Mouse (Mus musculus) forebrain, embryonic 16.5 days (tissue): ENCODE data around the gene Dtx4. TPM values are rescaled to one million over a fixed set of nuclear protein-coding genes. Genes with fewer than 3 reads are reported as not detected.
A peak's percentile ranks its signal among the peaks of the same experiment; 100 is the strongest.

Experiments
- ATAC-seq: fragments of 200-750 bp; cut with Nextera tagmentation; 2 replicates; pipeline ENCODE4 v1.8.0; 2017; ENCODE audit warnings: mild to moderate bottlenecking, moderate library complexity
- H3K27ac ChIP-seq: fragments of 300-500 bp; sonication (generic); 2 replicates; pipeline ENCODE4 v1.5.1; 2014; ENCODE audit warnings: low read length, control low read depth
- H3K27me3 ChIP-seq: fragments of 300-500 bp; sonication (generic); replicated peaks from 2 replicates; pipeline ENCODE4 v1.6.1; 2014; ENCODE audit warnings: low read length; ENCODE audit not compliant: control insufficient read depth, insufficient read depth
- H3K36me3 ChIP-seq: fragments of 300-500 bp; sonication (generic); 2 replicates; pipeline ENCODE4 v1.6.1; 2014; ENCODE audit not compliant: control insufficient read depth, insufficient read depth
- H3K4me1 ChIP-seq: fragments of 300-500 bp; sonication (generic); replicated peaks from 2 replicates; pipeline ENCODE4 v1.6.1; 2014; ENCODE audit warnings: low read length; ENCODE audit not compliant: control insufficient read depth, insufficient read depth
- H3K4me2 ChIP-seq: fragments of 300-500 bp; sonication (generic); 2 replicates; pipeline ENCODE4 v1.6.1; 2014; ENCODE audit warnings: mild to moderate bottlenecking, low read length, control low read depth
- H3K4me3 ChIP-seq: fragments of 300-500 bp; sonication (generic); replicated peaks from 2 replicates; pipeline ENCODE4 v1.5.1; 2014; ENCODE audit warnings: mild to moderate bottlenecking, low read length, control low read depth
- H3K9ac ChIP-seq: fragments of 300-500 bp; sonication (generic); replicated peaks from 2 replicates; pipeline ENCODE4 v1.6.1; 2014; ENCODE audit warnings: low read depth, low read length, control low read depth
- H3K9me3 ChIP-seq: fragments of 300-500 bp; sonication (generic); 2 replicates; pipeline ENCODE4 v1.6.1; 2016; ENCODE audit warnings: low read length; ENCODE audit not compliant: control insufficient read depth
- WGBS: fragments of 180-500 bp; shearing (Covaris S2); extraction: QIAGEN DNeasy Blood & Tissue Kit; methylation state at CpG from one replicate; pipeline ENCODE4 v1.1.7; 2014; 5-methylcytosine and 5-hydroxymethylcytosine counted together
- polyA plus RNA-seq: library from polyadenylated mRNA; unstranded; fragments of >200 nt; fragmentation: Nextera tagmentation; extraction: Ambion mirVana; gene quantifications from 2 replicates; pipeline ENCODE4 v1.2.1, GENCODE M21; 2015

The Dtx4 gene
- polyA plus RNA-seq, 1 experiment from 2014 or later: 21.3 TPM

DNA sequence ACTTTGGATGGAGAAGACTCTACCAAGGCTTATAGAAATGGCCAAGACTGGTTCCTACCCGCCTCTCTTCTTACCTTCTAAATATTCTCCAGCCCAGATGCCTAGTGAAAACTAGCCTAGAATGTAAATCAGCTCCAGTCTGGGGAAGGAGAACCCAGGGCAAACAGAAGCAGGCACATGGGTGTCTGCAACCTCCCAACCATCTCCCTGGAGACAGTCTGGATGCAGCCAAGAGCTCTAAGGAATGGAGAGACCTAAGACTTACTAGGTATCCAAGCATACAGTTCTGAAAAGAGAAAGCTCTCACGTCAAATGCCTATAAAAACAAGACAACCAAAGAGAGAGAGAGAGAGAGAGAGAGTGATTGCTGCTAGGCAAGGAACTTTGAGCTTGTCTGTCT lies 3.3 kb downstream of the Dtx4 start:
- H3K4me3 ChIP-seq: no peak overlapping the region
- no peak overlapping the region for H3K27ac ChIP-seq
- no peaks in the 10 kb centered on the region for H3K27me3 ChIP-seq
- H3K36me3 ChIP-seq: no peaks in the 10 kb centered on the region
- no peak for ATAC-seq
- H3K4me1 ChIP-seq: peaks cover 25% of the 10 kb centered on the region
- H3K4me2 ChIP-seq: no peak overlapping the region
- H3K9me3 ChIP-seq: no peaks in the 10 kb centered on the region
- no peak overlapping the region for H3K9ac ChIP-seq
- WGBS: 62% methylated on average over 2 of the region's 2 CpGs

DNA sequence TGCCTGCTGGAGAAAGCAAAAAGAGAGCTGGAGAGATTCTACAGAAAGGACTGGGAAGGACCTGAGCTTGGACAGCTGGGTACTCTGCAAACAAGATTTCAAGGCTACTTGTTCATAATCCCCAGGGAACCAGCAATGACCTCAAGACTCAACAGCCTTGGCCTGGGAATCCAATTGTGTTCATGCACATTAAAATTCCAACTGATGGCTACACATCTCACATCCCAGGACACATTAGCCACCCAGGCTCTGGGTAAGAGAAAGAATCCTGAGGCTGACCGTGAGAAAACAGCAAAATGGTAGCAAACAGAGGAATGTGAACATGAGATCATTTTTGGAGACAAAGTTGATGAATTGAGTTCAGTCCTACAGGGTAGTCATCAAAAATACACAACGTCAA lies 5.0 kb downstream of the Dtx4 start:
- H3K27me3 ChIP-seq: no peaks in the 10 kb centered on the region
- H3K36me3 ChIP-seq: peaks cover 6% of the 10 kb centered on the region; the same call in 1 of the 2 replicates
- no peak overlapping the region for H3K9ac ChIP-seq
- H3K27ac ChIP-seq: no peak overlapping the region
- H3K4me1 ChIP-seq: peaks cover 25% of the 10 kb centered on the region
- WGBS: 97% methylated on average over 2 of the region's 2 CpGs
- no peak overlapping the region for H3K4me2 ChIP-seq
- H3K4me3 ChIP-seq: no peak overlapping the region
- no peaks in the 10 kb centered on the region for H3K9me3 ChIP-seq
- ATAC-seq: no peak

- no peaks in the 10 kb centered on the region for H3K9me3 ChIP-seq
- no peak overlapping the region for H3K9ac ChIP-seq
- H3K27ac ChIP-seq: no peak overlapping the region
- H3K4me2 ChIP-seq: no peak overlapping the region
- peaks cover 6% of the 10 kb centered on the region; the same call in 1 of the 2 replicates for H3K36me3 ChIP-seq
- H3K4me1 ChIP-seq: peaks cover 16% of the 10 kb centered on the region
- no peak overlapping the region for H3K4me3 ChIP-seq
- WGBS: 42% methylated on average over 3 of the region's 3 CpGs
- H3K27me3 ChIP-seq: no peaks in the 10 kb centered on the region
- ATAC-seq: no peak
These were observed 6.2 kb downstream of the Dtx4 start for GRCm38 (mm10) chr19:12494972-12495535.

DNA sequence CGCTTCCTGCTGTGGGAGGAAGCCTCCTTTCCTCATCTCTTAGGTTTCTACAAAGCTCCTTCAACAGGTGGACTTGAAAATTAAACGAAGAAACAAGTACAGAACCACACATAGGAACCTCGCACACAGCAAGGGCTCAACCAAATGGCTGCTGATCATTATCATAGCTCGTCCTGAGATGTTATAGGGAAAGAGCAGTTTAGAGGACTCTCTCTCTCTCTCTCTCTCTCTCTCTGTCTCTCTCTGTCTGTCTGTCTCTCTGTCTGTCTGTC lies 7.1 kb downstream of the Dtx4 start:
- ATAC-seq: no peak
- Histone ChIP-seq H3K4me2 (no peak overlapping the region), H3K27ac (no peak overlapping the region)

DNA sequence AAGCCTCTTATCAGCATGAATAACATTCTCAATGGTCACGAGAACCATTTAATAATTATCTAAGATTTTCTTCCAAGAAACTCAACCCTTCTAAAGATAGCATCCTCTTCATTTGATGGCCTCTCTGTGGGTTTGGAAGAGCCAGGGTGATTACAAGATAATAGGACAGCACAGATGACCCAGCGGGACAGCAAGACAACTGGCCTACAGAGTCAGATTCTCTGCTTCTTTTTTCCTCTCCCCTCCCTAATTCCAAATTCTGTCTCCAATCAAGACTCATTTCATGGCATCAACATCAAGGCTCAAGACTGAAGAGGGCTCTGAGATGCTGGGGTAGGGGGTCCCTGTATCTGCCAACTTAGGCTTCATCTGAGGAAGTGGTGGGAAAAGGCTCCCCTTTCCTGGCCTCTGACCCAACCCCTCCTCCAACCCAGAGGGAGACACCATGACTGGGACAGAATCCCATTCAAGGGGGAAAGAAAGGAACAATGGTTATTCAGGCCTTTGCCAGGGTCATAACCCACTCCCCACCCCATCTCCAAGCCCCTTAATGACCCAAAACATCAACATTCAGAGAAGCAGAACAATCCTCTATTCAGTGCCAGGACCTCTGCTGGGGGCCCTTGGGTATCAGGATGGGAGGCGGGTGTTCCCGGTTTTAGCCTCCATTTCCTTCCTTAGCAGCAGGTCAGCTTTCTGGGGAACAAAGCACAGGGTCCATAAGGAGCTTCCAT lies 7.6 kb downstream of the Dtx4 start:
- no peak overlapping the region for H3K4me2 ChIP-seq
- no peak for ATAC-seq
- H3K27ac ChIP-seq: no peak overlapping the region
- no peak overlapping the region for H3K4me3 ChIP-seq
- H3K4me1 ChIP-seq: peaks cover 15% of the 10 kb centered on the region
- peaks cover 6% of the 10 kb centered on the region; the same call in 1 of the 2 replicates for H3K36me3 ChIP-seq
- H3K9me3 ChIP-seq: no peaks in the 10 kb centered on the region
- H3K9ac ChIP-seq: no peak overlapping the region
- 38% methylated on average over 4 of the region's 4 CpGs for WGBS
- H3K27me3 ChIP-seq: no peaks in the 10 kb centered on the region

More for the DNA sequence above, 7.1 kb downstream of the Dtx4 start:
- WGBS: 27% methylated on average over 4 of the region's 4 CpGs
- Histone ChIP-seq H3K4me1 (peaks cover 15% of the 10 kb centered on the region), H3K9me3 (no peaks in the 10 kb centered on the region), H3K9ac (no peak overlapping the region), H3K27me3 (no peaks in the 10 kb centered on the region), H3K4me3 (no peak overlapping the region), H3K36me3 (peaks cover 6% of the 10 kb centered on the region; the same call in 1 of the 2 replicates)

- no peaks in the 10 kb centered on the region for H3K27me3 ChIP-seq
- no peak for ATAC-seq
- H3K27ac ChIP-seq: no peak overlapping the region
- 89% methylated on average over 7 of the region's 7 CpGs for WGBS
- peaks cover 15% of the 10 kb centered on the region for H3K4me1 ChIP-seq
- no peak overlapping the region for H3K4me2 ChIP-seq
- H3K4me3 ChIP-seq: no peak overlapping the region
- H3K9ac ChIP-seq: no peak overlapping the region
- peaks cover 6% of the 10 kb centered on the region; the same call in 1 of the 2 replicates for H3K36me3 ChIP-seq
- no peaks in the 10 kb centered on the region for H3K9me3 ChIP-seq
These were observed 9.6 kb downstream of the Dtx4 start for GRCm38 (mm10) chr19:12491636-12492035.

- Histone ChIP-seq H3K36me3 (peaks cover 6% of the 10 kb centered on the region; the same call in 1 of the 2 replicates), H3K4me3 (no peak overlapping the region), H3K27me3 (no peaks in the 10 kb centered on the region), H3K4me2 (no peak overlapping the region), H3K9me3 (no peaks in the 10 kb centered on the region), H3K4me1 (peaks cover 15% of the 10 kb centered on the region), H3K27ac (no peak overlapping the region; the same call in 1 of the 2 replicates), H3K9ac (no peak overlapping the region)
- no peak; the same call in 1 of the 2 replicates for ATAC-seq
- WGBS: 19% methylated on average over 11 of the region's 11 CpGs
These were observed 11.3 kb downstream of the Dtx4 start for GRCm38 (mm10) chr19:12489675-12490570.

DNA sequence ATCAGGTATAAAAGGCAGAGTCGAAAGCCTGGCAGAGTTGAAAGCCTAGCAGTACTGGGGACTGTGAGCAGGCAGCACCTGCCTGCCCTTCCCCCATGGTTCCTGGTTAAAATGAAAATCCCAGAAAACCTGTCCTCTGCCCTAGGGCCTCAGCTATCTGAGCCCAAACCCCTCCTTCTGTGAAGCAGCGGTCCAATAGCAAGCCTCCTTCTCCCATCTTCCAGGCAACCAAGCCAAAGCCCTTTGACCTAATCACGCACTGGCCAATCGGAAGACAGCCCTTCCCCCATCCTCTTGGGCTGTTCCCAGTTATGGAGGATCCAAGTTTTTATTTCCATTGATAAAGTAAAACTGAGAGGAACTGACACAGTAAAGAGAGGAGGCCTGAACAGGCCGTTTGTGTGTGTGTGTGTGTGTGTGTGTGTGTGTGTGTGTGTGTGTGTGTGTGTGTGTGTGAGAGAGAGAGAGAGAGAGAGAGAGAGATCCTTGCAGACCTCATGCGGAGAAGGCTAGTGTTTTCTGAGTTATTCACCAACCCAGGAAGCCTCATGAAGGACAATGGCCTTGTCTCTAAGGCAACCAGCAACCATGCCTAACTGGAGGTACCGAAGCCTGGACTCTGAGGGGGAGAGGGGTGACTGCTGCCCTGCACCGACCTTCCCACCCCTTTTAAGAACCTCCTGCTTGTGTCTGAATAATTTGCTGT lies 12.1 kb downstream of the Dtx4 start:
- H3K27ac ChIP-seq: no peak overlapping the region; the same call in 1 of the 2 replicates
- WGBS: 5% methylated on average over 8 of the region's 8 CpGs
- H3K4me1 ChIP-seq: peaks cover 15% of the 10 kb centered on the region
- ATAC-seq: peak; percentile 61
- H3K36me3 ChIP-seq: peaks cover 6% of the 10 kb centered on the region; the same call in 1 of the 2 replicates
- H3K9ac ChIP-seq: no peak overlapping the region
- H3K27me3 ChIP-seq: no peaks in the 10 kb centered on the region
- no peak overlapping the region for H3K4me3 ChIP-seq
- no peak overlapping the region for H3K4me2 ChIP-seq
- no peaks in the 10 kb centered on the region for H3K9me3 ChIP-seq
